Mouse (Mus musculus) hindbrain, postnatal 0 days (tissue): ENCODE results near the gene Bmp8b. TPM values are rescaled to one million over a fixed set of nuclear protein-coding genes. Genes with fewer than 3 reads are reported as not detected.

Experiments
- ATAC-seq: fragments of 200-750 bp; cut with Nextera tagmentation; 2 replicates; pipeline ENCODE4 v1.8.0; 2017; ENCODE audit warnings: mild to moderate bottlenecking, moderate TSS enrichment, moderate library complexity
- DNase-seq: peaks from one replicate; pipeline ENCODE4 v3.0.0-alpha.2; 2015; ENCODE audit warnings: low spot score
- H3K27ac ChIP-seq: fragments of 300-500 bp; sonication (generic); 2 replicates; pipeline ENCODE4 v1.5.1; 2014; ENCODE audit warnings: mild to moderate bottlenecking
- H3K27me3 ChIP-seq: fragments of 300-500 bp; sonication (generic); 2 replicates; pipeline ENCODE4 v1.6.1; 2014; ENCODE audit warnings: low read length, mixed read lengths; ENCODE audit not compliant: insufficient read depth
- H3K36me3 ChIP-seq: fragments of 300-500 bp; sonication (generic); 2 replicates; pipeline ENCODE4 v1.6.1; 2014; ENCODE audit warnings: low read length, mixed read lengths; ENCODE audit not compliant: insufficient read depth
- H3K4me1 ChIP-seq: fragments of 300-500 bp; sonication (generic); 2 replicates; pipeline ENCODE4 v1.6.1; 2014; ENCODE audit warnings: antibody characterized with exemption, low read length, mixed read lengths; ENCODE audit not compliant: insufficient read depth
- H3K4me2 ChIP-seq: fragments of 300-500 bp; sonication (generic); 2 replicates; pipeline ENCODE4 v1.6.1; 2014; ENCODE audit warnings: low read depth, mild to moderate bottlenecking, low read length, moderate library complexity, mixed read lengths
- H3K4me3 ChIP-seq: fragments of 300-500 bp; sonication (generic); 2 replicates; pipeline ENCODE4 v1.5.1; 2014; ENCODE audit warnings: low read length
- H3K9ac ChIP-seq: fragments of 300-500 bp; sonication (generic); replicated peaks from 2 replicates; pipeline ENCODE4 v1.6.1; 2014; ENCODE audit warnings: mild to moderate bottlenecking, low read length, moderate library complexity, mixed read lengths
- H3K9me3 ChIP-seq: fragments of 300-500 bp; sonication (generic); 2 replicates; pipeline ENCODE4 v1.6.1; 2016; ENCODE audit warnings: low read length, mixed read lengths
- CTCF ChIP-seq: IDR thresholded peaks from 2 replicates; pipeline ENCODE4 v1.5.1; 2016; ENCODE audit warnings: antibody characterized with exemption, control low read depth, low read depth
- WGBS: fragments of 180-500 bp; shearing (Covaris S2); extraction: QIAGEN DNeasy Blood & Tissue Kit; methylation state at CpG from one replicate; pipeline ENCODE4 v1.1.7; 2014; 5-methylcytosine and 5-hydroxymethylcytosine counted together
- polyA plus RNA-seq: library from polyadenylated mRNA; unstranded; fragments of >200 nt; fragmentation: Nextera tagmentation; extraction: Ambion mirVana; gene quantifications from 2 replicates; pipeline ENCODE4 v1.2.1, GENCODE M21; 2015
- total RNA-seq: library from RNA; depleted of rRNA; stranded (reverse); fragments of >200 nt; gene quantifications from 2 replicates; pipeline ENCODE4 v1.2.3, GENCODE M21; 2014

The Bmp8b gene
- total and polyA plus RNA-seq, 2 experiments from 2014 or later: 0.42 to 0.43 TPM

DNA sequence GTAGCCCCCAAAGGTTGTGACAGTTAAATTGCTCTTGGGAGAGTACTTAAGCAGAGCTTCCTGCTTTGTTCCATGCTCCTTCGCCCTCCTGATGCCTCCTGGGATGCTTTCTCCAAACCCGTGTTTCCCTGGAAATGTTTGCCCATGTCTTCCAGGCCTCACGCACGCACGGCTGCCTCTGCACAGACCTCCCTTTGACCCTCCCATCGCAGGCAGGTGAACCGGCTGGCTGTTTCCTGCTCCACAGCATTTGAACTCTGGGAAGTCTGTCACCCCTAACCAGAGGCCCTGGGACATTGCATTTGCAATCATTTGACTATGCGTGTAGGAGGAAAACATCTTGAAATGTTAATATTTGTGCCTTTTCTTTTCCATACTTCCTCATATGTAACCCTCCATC lies 28.0 kb upstream of the Bmp8b start:
- Histone ChIP-seq H3K4me2 (no peak overlapping the region), H3K4me3 (no peak overlapping the region), H3K9me3 (no peaks in the 10 kb centered on the region), H3K4me1 (no peaks in the 10 kb centered on the region), H3K36me3 (no peaks in the 10 kb centered on the region), H3K27me3 (no peaks in the 10 kb centered on the region), H3K27ac (no peak overlapping the region), H3K9ac (no peak overlapping the region)
- no peak for TF ChIP-seq CTCF
- no peak for DNase-seq
- no peak for ATAC-seq
- 51% methylated on average over 8 of the region's 8 CpGs for WGBS

GRCm38 (mm10) chr4:123078231-123078630 lies 26.7 kb upstream of the Bmp8b start:
- TF ChIP-seq CTCF: no peak
- ATAC-seq (no peak), DNase-seq (no peak)
- Histone ChIP-seq H3K4me3 (no peak overlapping the region), H3K9ac (no peak overlapping the region), H3K4me1 (no peaks in the 10 kb centered on the region), H3K36me3 (no peaks in the 10 kb centered on the region), H3K4me2 (no peak overlapping the region), H3K9me3 (no peaks in the 10 kb centered on the region), H3K27me3 (no peaks in the 10 kb centered on the region), H3K27ac (no peak overlapping the region)
- WGBS: 86% methylated on average over 4 of the region's 4 CpGs

- Histone ChIP-seq H3K9ac (no peak overlapping the region), H3K4me2 (no peak overlapping the region), H3K4me3 (no peak overlapping the region), H3K27ac (no peak overlapping the region), H3K27me3 (no peaks in the 10 kb centered on the region), H3K9me3 (no peaks in the 10 kb centered on the region), H3K4me1 (no peaks in the 10 kb centered on the region), H3K36me3 (no peaks in the 10 kb centered on the region)
- no peak for TF ChIP-seq CTCF
- 25% methylated on average over 13 of the region's 13 CpGs for WGBS
- ATAC-seq: no peak
- DNase-seq: no peak
Measured at GRCm38 (mm10) chr4:123080791-123081190, 24.2 kb upstream of the Bmp8b start.

DNA sequence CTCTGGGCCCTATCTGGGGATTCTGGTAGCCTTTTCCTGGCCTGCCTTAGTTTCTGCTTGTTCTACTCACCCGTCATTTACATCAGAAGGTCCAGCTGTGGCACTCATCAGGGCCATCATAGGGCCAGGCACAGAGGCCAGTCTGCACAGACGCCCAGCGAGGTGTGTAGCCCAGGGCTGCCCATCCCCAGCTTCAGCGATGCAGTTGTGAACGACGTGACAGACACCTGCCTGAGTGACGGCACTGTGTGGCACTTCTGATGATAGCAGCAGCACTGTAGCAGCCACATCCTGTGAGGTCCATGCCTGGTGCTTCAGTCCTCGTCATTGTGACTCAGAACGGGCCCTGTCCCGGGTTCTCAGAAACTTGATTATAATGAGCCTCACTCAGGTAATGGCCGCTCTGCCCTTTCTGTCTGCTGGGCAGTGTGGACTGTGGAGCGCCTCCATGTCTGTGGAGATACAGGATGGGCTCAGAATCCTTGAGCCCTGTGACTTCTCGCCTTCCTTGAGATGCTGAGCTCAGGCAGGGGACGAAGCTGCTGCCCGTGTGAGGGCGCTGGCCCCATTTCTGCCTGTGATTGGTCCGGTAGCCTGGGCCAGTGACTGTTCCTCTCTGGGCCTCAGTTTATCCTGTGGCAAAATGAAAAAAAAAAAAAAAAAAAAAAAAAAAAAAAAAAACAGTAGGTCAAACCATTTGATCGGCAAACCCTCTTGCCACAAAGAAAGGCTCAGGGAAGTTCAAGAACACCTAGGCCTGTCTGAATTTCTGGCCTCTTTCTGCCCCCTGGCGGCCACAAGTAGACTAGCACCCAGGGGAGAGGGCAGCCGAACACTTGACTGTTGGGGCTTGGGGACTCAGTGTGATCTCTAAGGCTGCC lies 22.4 kb upstream of the Bmp8b start:
- no peak overlapping the region for H3K9ac ChIP-seq
- peak; percentile 72 for DNase-seq
- H3K4me2 ChIP-seq: no peak overlapping the region
- no peaks in the 10 kb centered on the region for H3K36me3 ChIP-seq
- no peak overlapping the region for H3K27ac ChIP-seq
- H3K4me1 ChIP-seq: no peaks in the 10 kb centered on the region
- ATAC-seq: peak; percentile 54
- 72% methylated on average over 20 of the region's 20 CpGs for WGBS
- TF ChIP-seq CTCF: peak; percentile 85
- no peaks in the 10 kb centered on the region for H3K27me3 ChIP-seq
- H3K9me3 ChIP-seq: no peaks in the 10 kb centered on the region
- H3K4me3 ChIP-seq: no peak overlapping the region

DNA sequence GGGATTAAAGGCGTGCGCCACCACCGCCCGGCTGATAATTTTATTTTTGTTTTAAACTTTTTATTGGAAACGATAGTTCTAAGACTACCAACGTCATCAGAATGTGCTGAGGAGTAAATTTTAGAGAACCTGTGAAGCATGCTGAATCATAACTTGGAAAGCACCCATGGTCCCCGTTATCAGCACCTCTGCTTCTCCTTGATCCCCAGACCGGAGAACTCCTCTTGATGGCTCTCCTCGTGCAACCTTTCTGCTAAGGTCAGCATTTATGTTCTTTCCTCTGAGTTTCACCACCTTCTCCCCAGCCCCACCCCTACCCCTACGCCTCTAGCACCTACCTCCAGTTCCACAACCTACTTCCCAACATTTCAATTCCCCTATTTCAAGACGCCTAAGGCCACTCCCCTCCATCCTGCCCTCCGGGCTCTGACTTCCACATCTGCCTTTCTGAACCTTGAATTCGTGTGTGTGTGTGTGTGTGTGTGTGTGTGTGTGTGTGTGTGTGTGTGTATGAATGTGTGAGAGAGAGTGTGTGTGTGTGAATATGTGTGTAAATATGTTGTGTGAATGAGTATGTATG lies 21.6 kb upstream of the Bmp8b start:
- TF ChIP-seq CTCF: no peak
- 69% methylated on average over 13 of the region's 13 CpGs for WGBS
- DNase-seq: no peak
- no peaks in the 10 kb centered on the region for H3K27me3 ChIP-seq
- H3K9me3 ChIP-seq: no peaks in the 10 kb centered on the region
- H3K4me3 ChIP-seq: no peak overlapping the region
- H3K9ac ChIP-seq: no peak overlapping the region
- H3K4me2 ChIP-seq: no peak overlapping the region
- H3K4me1 ChIP-seq: no peaks in the 10 kb centered on the region
- H3K36me3 ChIP-seq: no peaks in the 10 kb centered on the region
- no peak overlapping the region for H3K27ac ChIP-seq
- no peak for ATAC-seq

GRCm38 (mm10) chr4:123085290-123085689 lies 19.7 kb upstream of the Bmp8b start:
- no peaks in the 10 kb centered on the region for H3K9me3 ChIP-seq

DNA sequence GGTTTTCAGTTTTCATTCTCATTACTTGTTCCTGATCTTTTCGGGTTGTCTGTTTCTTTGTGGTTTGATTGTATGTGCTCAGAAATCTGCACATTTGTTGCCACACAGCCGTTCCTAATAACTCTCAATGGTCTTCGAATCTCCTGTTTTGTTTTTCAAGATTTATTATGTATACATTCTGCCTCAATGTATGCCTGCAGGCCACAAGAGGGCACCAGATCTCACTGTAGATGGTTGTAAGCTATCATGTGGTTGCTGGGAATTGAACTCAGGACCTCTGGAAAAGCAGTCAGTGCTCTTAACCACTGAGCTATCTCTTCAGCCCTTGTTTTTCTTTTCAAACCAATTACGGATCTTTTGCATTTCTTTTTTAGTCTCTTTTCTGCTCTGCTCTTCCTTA lies 18.6 kb upstream of the Bmp8b start:
- Histone ChIP-seq H3K4me1 (no peaks in the 10 kb centered on the region), H3K27ac (no peak overlapping the region), H3K4me2 (no peak overlapping the region), H3K36me3 (no peaks in the 10 kb centered on the region), H3K27me3 (no peaks in the 10 kb centered on the region), H3K4me3 (no peak overlapping the region), H3K9me3 (no peaks in the 10 kb centered on the region), H3K9ac (no peak overlapping the region)
- WGBS: 89% methylated on average over 4 of the region's 4 CpGs
- DNase-seq (no peak), ATAC-seq (no peak)
- TF ChIP-seq CTCF: 0 out of 2 replicates have a peak, but pooled peaks have one; percentile 14

More at GRCm38 (mm10) chr4:123085290-123085689, 19.7 kb upstream of the Bmp8b start:
- ATAC-seq: no peak
- WGBS: 80% methylated on average over 2 of the region's 2 CpGs
- no peak for TF ChIP-seq CTCF
- Histone ChIP-seq H3K36me3 (no peaks in the 10 kb centered on the region), H3K27ac (no peak overlapping the region), H3K4me3 (no peak overlapping the region), H3K4me2 (no peak overlapping the region), H3K27me3 (no peaks in the 10 kb centered on the region), H3K4me1 (no peaks in the 10 kb centered on the region), H3K9ac (no peak overlapping the region)
- DNase-seq: no peak
